Mouse (Mus musculus): ENCODE results near the gene Arf6. TPM values are rescaled to one million over a fixed set of nuclear protein-coding genes. Genes with fewer than 3 reads are reported as not detected.

Gene Arf6
- polyA plus RNA-seq, 1 experiment from 2014 or later: 33.0 TPM

DNA sequence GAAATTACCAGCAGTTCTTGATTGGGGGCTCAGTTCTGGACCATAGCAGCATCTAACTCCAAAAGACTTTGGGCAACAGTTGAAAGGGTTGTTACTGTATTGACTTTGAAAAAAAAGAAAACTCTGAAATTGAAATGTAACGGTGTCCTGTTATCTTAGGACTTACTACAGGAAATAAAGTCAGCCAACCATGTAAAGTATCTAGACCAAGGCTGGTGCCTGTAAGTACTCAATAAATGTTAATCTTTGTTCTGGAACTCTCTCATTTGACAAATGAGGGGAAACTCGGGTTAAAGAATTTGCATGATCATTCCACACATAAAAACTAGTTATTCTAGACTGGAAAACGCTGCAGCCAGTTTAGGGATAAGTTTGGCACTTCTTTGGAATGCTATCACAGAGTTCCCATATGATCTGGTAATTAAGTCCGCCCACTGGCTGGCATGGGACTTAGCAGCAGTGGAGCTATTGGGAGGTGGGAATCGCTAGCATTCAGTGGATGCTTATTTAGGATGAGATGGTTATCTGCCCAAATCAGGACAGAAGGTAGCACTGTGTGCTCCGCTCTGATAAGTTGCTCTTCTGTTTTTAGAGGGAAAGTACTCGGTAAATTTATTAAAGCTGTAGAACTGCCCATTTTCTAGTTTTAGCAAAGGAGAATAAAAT is 17.5 kb downstream of the Arf6 start:
- H3K27me3 ChIP-seq: no peaks in the 10 kb centered on the region
- 48% methylated on average over 7 of the region's 7 CpGs for WGBS (ENCODE audit: insufficient replicate concordance)
- H3K9ac ChIP-seq: no peak overlapping the region
- H3K9me3 ChIP-seq (replicated peaks): no peaks in the 10 kb centered on the region
- no peak overlapping the region for H3K27ac ChIP-seq (replicated peaks)
- no peak overlapping the region for H3K4me3 ChIP-seq (replicated peaks)
- ATAC-seq (ENCODE audit: insufficient read depth): no peak
- peaks cover 13% of the 10 kb centered on the region; the same call in 1 of the 2 replicates for H3K4me1 ChIP-seq (replicated peaks)
- no peak overlapping the region for H3K4me2 ChIP-seq
- H3K36me3 ChIP-seq (replicated peaks): no peaks in the 10 kb centered on the region

DNA sequence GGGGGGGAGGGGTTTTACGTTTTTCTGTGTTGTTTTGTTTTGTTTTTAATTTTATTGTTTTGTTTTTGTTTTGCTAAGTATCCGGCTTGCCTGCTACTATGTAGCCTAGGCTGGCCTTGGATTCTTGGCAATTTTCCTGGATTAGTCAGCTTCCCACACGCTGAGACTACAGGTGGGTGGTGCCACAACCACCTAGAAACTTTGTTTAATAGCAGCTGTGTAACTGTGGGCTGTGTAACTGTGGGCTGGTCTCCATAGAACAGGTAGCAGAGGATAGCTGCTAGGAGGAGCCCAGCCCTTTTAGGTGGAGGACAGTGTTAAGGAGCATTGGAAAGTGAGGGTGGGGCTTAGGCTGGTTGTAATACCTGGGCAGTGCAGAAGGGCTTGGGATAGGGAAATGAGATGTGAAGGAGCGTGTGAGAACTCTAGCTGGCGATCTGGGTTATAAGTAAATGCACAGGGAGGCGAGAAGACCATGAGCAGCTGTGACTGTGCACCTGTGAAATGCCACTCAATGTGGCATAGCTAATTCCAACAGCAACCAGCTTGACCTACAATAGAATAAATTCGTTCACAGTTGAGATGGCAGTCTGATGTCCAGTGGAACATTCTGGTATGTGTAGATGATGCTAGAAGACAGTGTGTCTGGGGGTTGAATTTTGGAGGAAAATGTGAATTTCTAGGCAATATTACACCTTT is 18.2 kb downstream of the Arf6 start:
- Histone ChIP-seq H3K27ac (replicated peaks) (no peak overlapping the region), H3K9ac (no peak overlapping the region), H3K4me3 (replicated peaks) (no peak overlapping the region), H3K27me3 (no peaks in the 10 kb centered on the region), H3K4me1 (replicated peaks) (peaks cover 9% of the 10 kb centered on the region; the same call in 1 of the 2 replicates), H3K4me2 (no peak overlapping the region), H3K9me3 (replicated peaks) (no peaks in the 10 kb centered on the region), H3K36me3 (replicated peaks) (no peaks in the 10 kb centered on the region)
- WGBS (ENCODE audit: insufficient replicate concordance): 62% methylated on average over 7 of the region's 7 CpGs
- ATAC-seq (ENCODE audit: insufficient read depth): no peak

DNA sequence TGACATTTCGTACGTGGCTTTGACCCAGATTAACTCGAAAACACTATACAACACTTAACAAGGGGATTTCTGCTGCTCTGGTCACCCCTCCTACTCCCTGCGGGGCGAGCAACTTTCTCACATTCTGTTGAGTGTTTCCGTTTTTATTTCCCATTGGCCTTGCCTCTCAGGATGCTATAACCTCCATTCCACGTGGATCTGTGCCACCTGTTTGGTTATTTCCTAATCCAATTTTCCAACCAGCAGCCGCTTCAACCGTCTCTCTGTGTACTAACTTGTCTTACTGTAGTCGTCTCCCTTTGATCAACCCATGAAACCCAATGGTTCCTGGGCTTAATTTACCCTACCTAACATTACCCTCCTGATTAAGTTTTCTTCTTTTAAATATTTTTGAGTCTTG is 21.1 kb downstream of the Arf6 start:
- H3K27me3 ChIP-seq: no peaks in the 10 kb centered on the region
- WGBS (ENCODE audit: insufficient replicate concordance): 69% methylated on average over 10 of the region's 10 CpGs
- no peaks in the 10 kb centered on the region for H3K36me3 ChIP-seq (replicated peaks)
- no peaks in the 10 kb centered on the region for H3K9me3 ChIP-seq (replicated peaks)
- H3K9ac ChIP-seq: no peak overlapping the region
- no peak overlapping the region for H3K4me3 ChIP-seq (replicated peaks)
- ATAC-seq (ENCODE audit: insufficient read depth): no peak
- H3K27ac ChIP-seq (replicated peaks): no peak overlapping the region
- H3K4me1 ChIP-seq (replicated peaks): peaks cover 9% of the 10 kb centered on the region; the same call in 1 of the 2 replicates
- no peak overlapping the region for H3K4me2 ChIP-seq

DNA sequence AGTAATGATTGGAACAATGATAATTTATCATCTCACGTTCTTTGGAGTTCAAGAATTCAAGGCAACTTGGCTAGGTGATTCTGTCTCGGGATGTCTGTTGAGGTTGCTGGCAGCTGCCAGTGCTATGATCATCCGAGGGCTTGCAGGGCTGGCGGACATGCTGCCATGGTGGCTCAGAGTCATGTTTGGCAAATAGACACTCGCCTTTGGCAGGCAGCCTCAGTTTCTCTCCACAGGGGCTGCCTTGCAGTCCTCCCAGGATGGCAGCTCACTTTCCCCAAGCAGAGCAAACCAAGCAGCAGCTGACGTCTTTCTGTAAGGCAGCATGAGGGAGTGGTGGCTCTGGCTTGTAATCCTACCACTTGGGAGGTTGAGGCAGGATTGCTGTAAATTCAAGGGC is 22.5 kb downstream of the Arf6 start:
- 69% methylated on average over 6 of the region's 6 CpGs for WGBS (ENCODE audit: insufficient replicate concordance)
- H3K4me2 ChIP-seq: no peak overlapping the region
- no peak for ATAC-seq (ENCODE audit: insufficient read depth)
- H3K27ac ChIP-seq (replicated peaks): no peak overlapping the region
- H3K9me3 ChIP-seq (replicated peaks): no peaks in the 10 kb centered on the region
- no peak overlapping the region for H3K4me3 ChIP-seq (replicated peaks)
- H3K4me1 ChIP-seq (replicated peaks): peaks cover 9% of the 10 kb centered on the region; the same call in 1 of the 2 replicates
- H3K9ac ChIP-seq: no peak overlapping the region
- H3K36me3 ChIP-seq (replicated peaks): no peaks in the 10 kb centered on the region
- no peaks in the 10 kb centered on the region for H3K27me3 ChIP-seq

DNA sequence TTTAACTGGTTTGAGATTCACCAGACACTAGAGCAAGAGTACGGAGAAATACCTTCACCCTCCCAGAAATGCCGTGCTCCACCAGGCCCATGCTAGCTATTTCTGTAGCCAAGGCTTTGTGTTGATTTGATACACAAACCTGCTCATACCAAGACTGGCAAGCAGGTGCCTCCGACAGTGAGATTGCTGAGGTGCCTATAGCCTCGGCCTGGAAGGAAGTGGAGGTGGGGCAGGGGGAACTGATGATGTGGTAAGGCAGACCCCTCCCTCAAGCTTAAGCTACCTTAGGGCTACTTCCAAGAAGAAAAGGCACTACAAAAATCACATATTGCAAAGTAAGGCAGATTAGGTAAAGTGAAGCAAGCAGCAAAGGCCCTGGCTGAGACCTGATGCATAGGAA is 28.4 kb downstream of the Arf6 start:
- no peaks in the 10 kb centered on the region for H3K27me3 ChIP-seq
- ATAC-seq (ENCODE audit: insufficient read depth): no peak
- H3K36me3 ChIP-seq (replicated peaks): no peaks in the 10 kb centered on the region
- H3K9me3 ChIP-seq (replicated peaks): no peaks in the 10 kb centered on the region
- no peak overlapping the region for H3K27ac ChIP-seq (replicated peaks)
- H3K4me2 ChIP-seq: no peak overlapping the region
- no peaks in the 10 kb centered on the region for H3K4me1 ChIP-seq (replicated peaks)
- H3K4me3 ChIP-seq (replicated peaks): no peak overlapping the region
- H3K9ac ChIP-seq: no peak overlapping the region
- WGBS (ENCODE audit: insufficient replicate concordance): 59% methylated on average over 4 of the region's 4 CpGs

DNA sequence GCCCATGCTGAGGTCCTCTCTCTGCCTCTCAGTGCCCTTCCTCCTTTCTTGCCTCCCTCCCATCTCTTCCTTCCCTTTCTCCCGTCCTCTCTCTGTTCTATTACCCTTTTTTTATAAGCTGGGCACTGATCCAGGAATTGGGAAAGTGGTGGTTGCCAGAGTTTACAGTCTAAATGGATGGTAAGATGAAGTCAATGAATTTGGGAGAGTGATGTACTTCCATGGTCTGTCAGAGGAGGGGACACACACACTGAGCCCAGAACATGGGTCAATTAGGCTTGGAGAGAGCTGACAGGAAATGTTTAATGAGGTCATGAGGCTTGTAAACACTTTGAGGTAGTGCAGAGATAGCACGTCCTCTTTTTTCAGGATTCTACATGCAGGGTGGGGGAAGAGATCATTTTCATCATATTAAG is 28.9 kb downstream of the Arf6 start:
- H3K4me1 ChIP-seq (replicated peaks): no peaks in the 10 kb centered on the region
- H3K27ac ChIP-seq (replicated peaks): no peak overlapping the region
- ATAC-seq (ENCODE audit: insufficient read depth): no peak
- H3K9me3 ChIP-seq (replicated peaks): no peaks in the 10 kb centered on the region
- no peaks in the 10 kb centered on the region for H3K27me3 ChIP-seq
- no peak overlapping the region for H3K4me3 ChIP-seq (replicated peaks)
- H3K4me2 ChIP-seq: no peak overlapping the region
- 10% methylated on average over 2 of the region's 2 CpGs for WGBS (ENCODE audit: insufficient replicate concordance)
- no peak overlapping the region for H3K9ac ChIP-seq
- no peaks in the 10 kb centered on the region for H3K36me3 ChIP-seq (replicated peaks)

DNA sequence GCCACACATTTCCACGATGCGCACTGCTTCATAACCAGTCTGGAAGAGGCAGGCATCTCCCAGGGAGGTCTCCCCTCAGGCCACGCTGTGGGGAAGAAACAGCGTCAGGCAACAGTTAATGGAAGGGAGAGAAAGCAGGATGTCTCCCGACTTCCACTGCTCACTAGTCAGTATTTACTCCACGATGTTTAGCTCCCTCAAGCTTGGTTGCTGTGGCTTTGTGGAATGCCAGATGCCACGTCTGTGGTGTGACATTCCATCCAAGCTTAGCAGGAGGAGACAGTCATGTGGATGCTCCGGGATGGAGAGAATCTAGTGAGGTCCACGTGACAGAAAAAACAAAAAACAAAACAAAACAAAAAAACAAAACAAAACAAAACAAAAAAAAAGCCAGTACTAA is 30.1 kb downstream of the Arf6 start:
- Histone ChIP-seq H3K9me3 (replicated peaks) (no peaks in the 10 kb centered on the region), H3K4me1 (replicated peaks) (no peaks in the 10 kb centered on the region), H3K27me3 (no peaks in the 10 kb centered on the region), H3K9ac (no peak overlapping the region), H3K36me3 (replicated peaks) (no peaks in the 10 kb centered on the region), H3K4me2 (no peak overlapping the region), H3K4me3 (replicated peaks) (no peak overlapping the region), H3K27ac (replicated peaks) (no peak overlapping the region)
- no peak for ATAC-seq (ENCODE audit: insufficient read depth)
- 55% methylated on average over 9 of the region's 9 CpGs for WGBS (ENCODE audit: insufficient replicate concordance)

DNA sequence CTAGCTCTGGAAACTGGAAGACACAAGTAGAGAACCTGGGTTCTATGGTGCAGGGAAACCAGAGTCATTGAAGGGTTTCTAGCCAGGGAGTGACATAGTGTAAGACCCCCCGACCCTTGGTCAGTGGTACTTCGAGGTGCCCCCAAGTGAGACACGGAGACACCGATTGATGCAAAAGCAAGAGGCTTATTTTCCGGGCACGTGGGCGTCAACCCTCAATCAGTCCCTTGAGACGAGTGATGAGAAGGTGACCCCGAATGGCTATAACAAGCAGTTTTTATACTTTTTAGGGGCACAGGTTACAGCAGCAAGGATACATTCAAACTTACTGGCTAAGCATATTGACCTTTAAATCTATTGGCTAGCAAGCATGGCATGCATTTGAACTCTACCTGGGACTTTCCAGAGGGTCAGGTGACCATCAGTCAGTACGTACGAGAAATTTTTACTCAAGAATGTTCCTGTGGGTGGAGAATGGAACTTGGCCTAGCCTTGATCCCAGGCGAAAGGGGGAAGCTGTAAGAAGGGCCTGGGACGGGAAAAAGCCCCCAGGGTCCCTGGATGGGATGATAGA is 30.7 kb downstream of the Arf6 start:
- Histone ChIP-seq H3K36me3 (replicated peaks) (no peaks in the 10 kb centered on the region), H3K9ac (no peak overlapping the region), H3K4me3 (replicated peaks) (no peak overlapping the region), H3K27ac (replicated peaks) (no peak overlapping the region), H3K27me3 (no peaks in the 10 kb centered on the region), H3K4me1 (replicated peaks) (no peaks in the 10 kb centered on the region), H3K9me3 (replicated peaks) (no peaks in the 10 kb centered on the region), H3K4me2 (no peak overlapping the region)
- 73% methylated on average over 13 of the region's 13 CpGs for WGBS (ENCODE audit: insufficient replicate concordance)
- no peak for ATAC-seq (ENCODE audit: insufficient read depth)

DNA sequence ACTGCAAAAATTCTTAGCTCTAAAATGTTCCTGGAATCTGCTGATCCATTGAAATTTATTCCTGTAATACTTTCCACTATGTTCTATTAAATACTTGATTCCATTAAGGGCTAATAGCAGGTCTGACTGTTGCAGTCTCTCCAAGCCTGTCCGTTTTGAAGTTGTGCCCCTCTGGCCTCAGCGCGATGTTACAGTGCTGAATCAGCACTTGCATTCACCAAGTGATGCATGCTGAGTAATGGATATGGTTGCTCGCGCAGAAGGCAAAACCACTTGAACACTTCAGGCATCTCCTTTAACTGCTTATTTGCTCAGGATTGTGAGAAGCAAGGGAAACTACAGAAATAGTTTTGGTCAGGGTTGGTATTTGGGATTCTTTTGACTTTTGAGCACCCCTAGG is 38.8 kb downstream of the Arf6 start:
- H3K36me3 ChIP-seq (replicated peaks): no peaks in the 10 kb centered on the region

DNA sequence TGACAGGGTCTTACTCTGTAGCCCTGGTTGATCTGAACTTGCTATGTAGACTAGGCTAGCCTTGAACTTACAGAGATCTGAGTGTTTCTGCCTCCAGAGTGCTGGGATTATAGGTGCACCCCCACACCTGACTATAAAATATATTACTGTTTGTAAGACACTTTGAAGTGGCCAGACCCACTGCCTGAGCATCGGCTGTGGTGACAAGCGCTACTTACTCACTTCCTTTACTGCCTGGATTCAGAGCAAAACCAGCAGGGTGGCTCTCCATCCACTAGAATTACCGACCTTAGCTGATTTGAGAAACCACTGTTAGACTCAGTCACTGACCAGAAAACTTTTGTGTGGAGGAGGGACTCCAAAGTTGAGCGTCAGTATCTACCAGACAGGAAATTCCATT is 40.0 kb downstream of the Arf6 start:
- ATAC-seq (ENCODE audit: insufficient read depth): no peak
- Histone ChIP-seq H3K4me1 (replicated peaks) (0 out of 2 replicates have a peak, but pooled peaks cover 5% of the 10 kb centered on the region), H3K9ac (no peak overlapping the region), H3K36me3 (replicated peaks) (no peaks in the 10 kb centered on the region), H3K27ac (replicated peaks) (no peak overlapping the region), H3K4me2 (no peak overlapping the region), H3K9me3 (replicated peaks) (no peaks in the 10 kb centered on the region), H3K4me3 (replicated peaks) (no peak overlapping the region), H3K27me3 (no peaks in the 10 kb centered on the region)
- 34% methylated on average over 4 of the region's 4 CpGs for WGBS (ENCODE audit: insufficient replicate concordance)

More for the DNA sequence above, 38.8 kb downstream of the Arf6 start:
- H3K27ac ChIP-seq (replicated peaks): no peak overlapping the region
- no peak overlapping the region for H3K4me2 ChIP-seq
- H3K9me3 ChIP-seq (replicated peaks): no peaks in the 10 kb centered on the region
- H3K4me3 ChIP-seq (replicated peaks): no peak overlapping the region
- no peak for ATAC-seq (ENCODE audit: insufficient read depth)
- no peaks in the 10 kb centered on the region for H3K27me3 ChIP-seq
- no peak overlapping the region for H3K9ac ChIP-seq
- whole genome bisulfite sequencing (ENCODE audit: insufficient replicate concordance): 67% methylated on average over 5 of the region's 5 CpGs
- 0 out of 2 replicates have a peak, but pooled peaks cover 5% of the 10 kb centered on the region for H3K4me1 ChIP-seq (replicated peaks)

DNA sequence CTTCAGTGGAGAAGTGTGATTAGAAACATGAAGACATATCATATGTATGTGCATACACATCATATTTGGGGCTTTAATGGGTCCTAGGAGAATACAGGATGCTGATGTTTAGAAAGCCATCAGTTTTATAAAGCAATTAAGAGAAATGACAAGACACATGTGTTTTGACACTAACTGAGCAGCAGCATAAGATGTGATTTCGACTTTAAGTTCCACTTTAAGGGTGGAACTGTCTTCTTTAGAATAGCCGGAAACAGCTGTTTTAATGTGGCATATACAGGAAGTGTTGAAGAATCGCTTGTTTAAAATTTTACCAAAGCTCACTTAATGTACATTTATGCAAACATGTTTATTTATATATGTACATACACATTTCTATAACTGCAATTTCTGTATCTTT is 41.4 kb downstream of the Arf6 start:
- no peak overlapping the region for H3K4me2 ChIP-seq
- no peaks in the 10 kb centered on the region for H3K36me3 ChIP-seq (replicated peaks)
- no peak overlapping the region for H3K9ac ChIP-seq
- H3K27ac ChIP-seq (replicated peaks): no peak overlapping the region
- 39% methylated on average over 3 of the region's 3 CpGs for WGBS (ENCODE audit: insufficient replicate concordance)
- ATAC-seq (ENCODE audit: insufficient read depth): no peak
- H3K27me3 ChIP-seq: no peaks in the 10 kb centered on the region
- H3K4me1 ChIP-seq (replicated peaks): 0 out of 2 replicates have a peak, but pooled peaks cover 5% of the 10 kb centered on the region
- no peak overlapping the region for H3K4me3 ChIP-seq (replicated peaks)
- H3K9me3 ChIP-seq (replicated peaks): no peaks in the 10 kb centered on the region
